In genomic region chr2:105282407-105283077, GRCm38 (mm10) we compare ENCODE assay signal across 15 mouse cellular contexts. TPM values are rescaled to one million over a fixed set of nuclear protein-coding genes. Genes with fewer than 3 reads are reported as not detected.
A peak's percentile ranks its signal among the peaks of the same experiment; 100 is the strongest.
DNase-seq lines count a peak whose midpoint lies in the region; ATAC-seq lines count a peak whose summit lies in the region.
"Had no signal": no experiment of that assay in that cellular context is flagged by ENCODE, and none has a peak within 500 bp of the region (broad histone marks: within the 10 kb centered on the region; RNA-seq: fewer than 3 reads in every experiment).

No protein-coding gene starts in this region.

- H3K27me3 ChIP-seq in embryonic facial prominence, embryonic 14.5 days (replicated peaks; ENCODE audit: control insufficient read depth, insufficient read depth, low read length) = no peaks in the 10 kb centered on the region
- H3K27me3 ChIP-seq in embryonic facial prominence, embryonic 10.5 days (replicated peaks; ENCODE audit: low read depth, poor library complexity, severe bottlenecking) = no peaks in the 10 kb centered on the region
- no peaks in the 10 kb centered on the region for H3K27me3 ChIP-seq in lung, embryonic 15.5 days
- H3K27me3 ChIP-seq in hindbrain, embryonic 14.5 days (ENCODE audit: control insufficient read depth, insufficient read depth, low read length) = no peaks in the 10 kb centered on the region
- H3K27me3 ChIP-seq in midbrain, embryonic 14.5 days (ENCODE audit: control insufficient read depth, insufficient read depth, low read length) = no peaks in the 10 kb centered on the region; the same call in 1 of the 2 replicates
- H3K27me3 ChIP-seq: limb, embryonic 13.5 days had no signal

- H3K27ac ChIP-seq in embryonic facial prominence, embryonic 14.5 days (replicated peaks; ENCODE audit: low read depth, low read length) = no peak overlapping the region
- no peak overlapping the region for H3K27ac ChIP-seq in embryonic facial prominence, embryonic 10.5 days (replicated peaks)
- no peak overlapping the region for H3K27ac ChIP-seq in lung, embryonic 15.5 days
- peak overlapping the region; percentile 56; the same call in 1 of the 2 replicates for H3K27ac ChIP-seq in hindbrain, embryonic 14.5 days
- no peak overlapping the region for H3K27ac ChIP-seq in midbrain, embryonic 14.5 days (replicated peaks; ENCODE audit: low read depth, low read length)
- H3K27ac ChIP-seq: limb, embryonic 13.5 days had no signal

- no peaks in the 10 kb centered on the region for H3K36me3 ChIP-seq in embryonic facial prominence, embryonic 14.5 days (ENCODE audit: control insufficient read depth, insufficient read depth, low read length)
- no peaks in the 10 kb centered on the region for H3K36me3 ChIP-seq in embryonic facial prominence, embryonic 10.5 days (replicated peaks)
- H3K36me3 ChIP-seq in lung, embryonic 15.5 days = no peaks in the 10 kb centered on the region
- H3K36me3 ChIP-seq in hindbrain, embryonic 14.5 days (replicated peaks; ENCODE audit: control insufficient read depth, insufficient read depth) = no peaks in the 10 kb centered on the region
- H3K36me3 ChIP-seq in midbrain, embryonic 14.5 days (ENCODE audit: control insufficient read depth, insufficient read depth, low read length) = no peaks in the 10 kb centered on the region
- H3K36me3 ChIP-seq: limb, embryonic 13.5 days had no signal

- H3K9ac ChIP-seq in embryonic facial prominence, embryonic 14.5 days (ENCODE audit: low read depth, low read length) = no peak overlapping the region
- no peak overlapping the region for H3K9ac ChIP-seq in lung, embryonic 15.5 days
- no peak overlapping the region for H3K9ac ChIP-seq in hindbrain, embryonic 14.5 days
- no peak overlapping the region for H3K9ac ChIP-seq in midbrain, embryonic 14.5 days (replicated peaks; ENCODE audit: low read length)
- H3K9ac ChIP-seq: limb, embryonic 13.5 days had no signal

- DNase-seq in embryonic facial prominence, embryonic 14.5 days (ENCODE audit: low spot score) = peak; percentile 47
- DNase-seq in embryonic facial prominence, embryonic 10.5 days (ENCODE audit: low spot score) = no peak
- no peak for DNase-seq in lung, adult 18-20 months
- peak; percentile 77 for DNase-seq in hindbrain, embryonic 14.5 days (ENCODE audit: low spot score)
- DNase-seq in midbrain, embryonic 14.5 days = peak; percentile 77
- no peak for DNase-seq in gastrocnemius, postnatal 4 days (ENCODE audit: low spot score in 2 of 2)
- DNase-seq in B cell, adult 2 months = no peak
- DNase-seq: adrenal gland, postnatal 14 days; cerebellum, adult 8-10 months; kidney, adult 18-20 months; lung, postnatal 4 days had no signal

- 37% methylated on average over 6 of the region's 6 CpGs for WGBS in embryonic facial prominence, embryonic 14.5 days
- WGBS in embryonic facial prominence, embryonic 10.5 days = 59% methylated on average over 6 of the region's 6 CpGs
- 27% methylated on average over 6 of the region's 6 CpGs for WGBS in lung, embryonic 15.5 days
- WGBS in hindbrain, embryonic 14.5 days = 24% methylated on average over 6 of the region's 6 CpGs
- 30% methylated on average over 6 of the region's 6 CpGs for WGBS in midbrain, embryonic 14.5 days

- no peak overlapping the region for H3K4me3 ChIP-seq in embryonic facial prominence, embryonic 14.5 days (ENCODE audit: low read depth, low read length)
- no peak overlapping the region for H3K4me3 ChIP-seq in embryonic facial prominence, embryonic 10.5 days
- no peak overlapping the region for H3K4me3 ChIP-seq in lung, embryonic 15.5 days
- no peak overlapping the region for H3K4me3 ChIP-seq in hindbrain, embryonic 14.5 days (replicated peaks; ENCODE audit: low read length)
- no peak overlapping the region for H3K4me3 ChIP-seq in midbrain, embryonic 14.5 days (replicated peaks; ENCODE audit: low read depth, low read length)
- H3K4me3 ChIP-seq: erythroblast, embryonic 14.5 days; limb, embryonic 13.5 days had no signal

- H3K9me3 ChIP-seq in embryonic facial prominence, embryonic 14.5 days (ENCODE audit: control insufficient read depth, low read length) = no peaks in the 10 kb centered on the region
- H3K9me3 ChIP-seq in embryonic facial prominence, embryonic 10.5 days = no peaks in the 10 kb centered on the region
- no peaks in the 10 kb centered on the region for H3K9me3 ChIP-seq in lung, embryonic 15.5 days
- H3K9me3 ChIP-seq in hindbrain, embryonic 14.5 days (ENCODE audit: control insufficient read depth, low read length) = no peaks in the 10 kb centered on the region
- H3K9me3 ChIP-seq in midbrain, embryonic 14.5 days (ENCODE audit: control insufficient read depth, low read length) = no peaks in the 10 kb centered on the region
- H3K9me3 ChIP-seq: limb, embryonic 13.5 days had no signal

- no peaks in the 10 kb centered on the region; the same call in 1 of the 2 replicates for H3K4me1 ChIP-seq in embryonic facial prominence, embryonic 14.5 days (ENCODE audit: control insufficient read depth, insufficient read depth, low read length)
- H3K4me1 ChIP-seq in embryonic facial prominence, embryonic 10.5 days = peaks cover 6% of the 10 kb centered on the region
- H3K4me1 ChIP-seq in lung, embryonic 15.5 days = no peaks in the 10 kb centered on the region
- no peaks in the 10 kb centered on the region for H3K4me1 ChIP-seq in hindbrain, embryonic 14.5 days (replicated peaks; ENCODE audit: control insufficient read depth, insufficient read depth, low read length)
- peaks cover 5% of the 10 kb centered on the region; the same call in 1 of the 2 replicates for H3K4me1 ChIP-seq in midbrain, embryonic 14.5 days (ENCODE audit: control insufficient read depth, insufficient read depth, low read length)
- H3K4me1 ChIP-seq: limb, embryonic 13.5 days had no signal

- H3K4me2 ChIP-seq in embryonic facial prominence, embryonic 14.5 days (ENCODE audit: low read depth, low read length) = no peak overlapping the region
- H3K4me2 ChIP-seq in lung, embryonic 15.5 days = peak overlapping the region; percentile 18; the same call in 1 of the 2 replicates
- no peak overlapping the region for H3K4me2 ChIP-seq in hindbrain, embryonic 14.5 days (replicated peaks)
- no peak overlapping the region for H3K4me2 ChIP-seq in midbrain, embryonic 14.5 days (ENCODE audit: low read length)
- H3K4me2 ChIP-seq: limb, embryonic 13.5 days had no signal

- ATAC-seq in embryonic facial prominence, embryonic 14.5 days (ENCODE audit: low read depth) = no peak
- ATAC-seq in lung, embryonic 15.5 days (ENCODE audit: borderline replicate concordance, extremely low read depth, low FRiP score, low TSS enrichment) = peak; percentile 55; the same call in 1 of the 2 replicates
- peak; percentile 88 for ATAC-seq in hindbrain, embryonic 14.5 days (ENCODE audit: low FRiP score)
- peak; percentile 78 for ATAC-seq in midbrain, embryonic 14.5 days (ENCODE audit: low FRiP score, low TSS enrichment)

RNA-seq across cellular contexts. Expression of gene Them7, which starts 58.4 kb away (rescaled TPM):
- polyA plus RNA-seq in embryonic facial prominence, embryonic 14.5 days (2014; fragmentation: Nextera tagmentation; extraction: Ambion mirVana) = 0.21 and 0.35 TPM in 2 replicates
- 0.37 and 0.57 TPM in 2 replicates for polyA plus RNA-seq in embryonic facial prominence, embryonic 10.5 days (2016; fragmentation: Nextera tagmentation; extraction: Ambion mirVana)
- 0.16 and 0.40 TPM in 2 replicates for polyA plus RNA-seq in lung, embryonic 15.5 days (2015; fragmentation: Nextera tagmentation; extraction: Ambion mirVana)
- polyA plus RNA-seq in hindbrain, embryonic 14.5 days (2014; fragmentation: Nextera tagmentation; extraction: Ambion mirVana) = not detected in 2 replicates
- polyA plus RNA-seq in midbrain, embryonic 14.5 days (2014; fragmentation: Nextera tagmentation; extraction: Ambion mirVana) = not detected in 2 replicates
- total RNA-seq in gastrocnemius, postnatal 4 days (2021) = under 1 TPM in 1 of 2 experiments, not detected in 1; 0.39 TPM
- total RNA-seq: neutrophil, adult 5-6 weeks had no signal
- polyA plus RNA-seq: erythroblast, embryonic 14.5 days had no signal

Comparison
In these comparisons a context has a peak if more than half of its experiments do, and no peak if none do; other contexts are left out.
1. DNase-seq: peak in embryonic facial prominence, embryonic 14.5 days (single experiment), hindbrain, embryonic 14.5 days (single experiment) and midbrain, embryonic 14.5 days (single experiment); none in embryonic facial prominence, embryonic 10.5 days (single experiment), lung, adult 18-20 months (0 of 2), gastrocnemius, postnatal 4 days (0 of 2) and B cell, adult 2 months (0 of 2).